Mouse (Mus musculus): ENCODE measurements around the gene Scn3a. TPM values are rescaled to one million over a fixed set of nuclear protein-coding genes. Genes with fewer than 3 reads are reported as not detected.

The Scn3a gene
- polyA plus RNA-seq, 1 experiment = 0.10 TPM

- no peaks in the 10 kb centered on the region for H3K27me3 ChIP-seq (ENCODE audit: control insufficient read depth, insufficient read depth, low read length)
- no peak overlapping the region for H3K27ac ChIP-seq (ENCODE audit: insufficient read depth, low read depth, low read length)
- TF ChIP-seq POLR2A (IDR thresholded peaks at IDR 0.05; ENCODE audit: low read depth, low read length) (no peak), CTCF (IDR thresholded peaks at IDR 0.05; ENCODE audit: extremely low read depth, insufficient read length, insufficient replicate concordance, low read depth, low read length) (no peak)
- 64% methylated on average over 7 of the region's 7 CpGs for WGBS
- H3K4me3 ChIP-seq (ENCODE audit: low read depth, low read length) = no peak overlapping the region
- no peaks in the 10 kb centered on the region for H3K36me3 ChIP-seq (ENCODE audit: control insufficient read depth, insufficient read depth, low read length)
- no peaks in the 10 kb centered on the region for H3K4me1 ChIP-seq (ENCODE audit: control insufficient read depth, insufficient read depth, insufficient read length, low read length)
Observed at GRCm38 (mm10) chr2:65554662-65555061, 12.8 kb downstream of the Scn3a start.

- WGBS = 55% methylated on average over 3 of the region's 3 CpGs
- TF ChIP-seq POLR2A (IDR thresholded peaks at IDR 0.05; ENCODE audit: low read depth, low read length) = no peak
- TF ChIP-seq CTCF (IDR thresholded peaks at IDR 0.05; ENCODE audit: extremely low read depth, insufficient read length, insufficient replicate concordance, low read depth, low read length) = no peak
- H3K4me1 ChIP-seq (ENCODE audit: control insufficient read depth, insufficient read depth, insufficient read length, low read length) = no peaks in the 10 kb centered on the region
Observed at GRCm38 (mm10) chr2:65553473-65553872, 14.0 kb downstream of the Scn3a start.

GRCm38 (mm10) chr2:65552727-65553126 is 14.7 kb downstream of the Scn3a start:
- Histone ChIP-seq H3K27me3 (ENCODE audit: control insufficient read depth, insufficient read depth, low read length) (no peaks in the 10 kb centered on the region), H3K4me1 (ENCODE audit: control insufficient read depth, insufficient read depth, insufficient read length, low read length) (no peaks in the 10 kb centered on the region), H3K36me3 (ENCODE audit: control insufficient read depth, insufficient read depth, low read length) (no peaks in the 10 kb centered on the region), H3K27ac (ENCODE audit: insufficient read depth, low read depth, low read length) (no peak overlapping the region), H3K4me3 (ENCODE audit: low read depth, low read length) (no peak overlapping the region)
- TF ChIP-seq CTCF (IDR thresholded peaks at IDR 0.05; ENCODE audit: extremely low read depth, insufficient read length, insufficient replicate concordance, low read depth, low read length) (no peak), POLR2A (IDR thresholded peaks at IDR 0.05; ENCODE audit: low read depth, low read length) (no peak)
- 61% methylated on average over 3 of the region's 3 CpGs for WGBS

More at GRCm38 (mm10) chr2:65553473-65553872, 14.0 kb downstream of the Scn3a start:
- H3K27me3 ChIP-seq (ENCODE audit: control insufficient read depth, insufficient read depth, low read length) = no peaks in the 10 kb centered on the region
- no peaks in the 10 kb centered on the region for H3K36me3 ChIP-seq (ENCODE audit: control insufficient read depth, insufficient read depth, low read length)
- no peak overlapping the region for H3K4me3 ChIP-seq (ENCODE audit: low read depth, low read length)
- H3K27ac ChIP-seq (ENCODE audit: insufficient read depth, low read depth, low read length) = no peak overlapping the region

GRCm38 (mm10) chr2:65552222-65552621 is 15.2 kb downstream of the Scn3a start:
- 61% methylated on average over 5 of the region's 5 CpGs for WGBS
- H3K36me3 ChIP-seq (ENCODE audit: control insufficient read depth, insufficient read depth, low read length) = no peaks in the 10 kb centered on the region
- H3K27ac ChIP-seq (ENCODE audit: insufficient read depth, low read depth, low read length) = no peak overlapping the region
- no peak overlapping the region for H3K4me3 ChIP-seq (ENCODE audit: low read depth, low read length)
- no peaks in the 10 kb centered on the region for H3K4me1 ChIP-seq (ENCODE audit: control insufficient read depth, insufficient read depth, insufficient read length, low read length)
- H3K27me3 ChIP-seq (ENCODE audit: control insufficient read depth, insufficient read depth, low read length) = no peaks in the 10 kb centered on the region
- TF ChIP-seq POLR2A (IDR thresholded peaks at IDR 0.05; ENCODE audit: low read depth, low read length) (no peak), CTCF (IDR thresholded peaks at IDR 0.05; ENCODE audit: extremely low read depth, insufficient read length, insufficient replicate concordance, low read depth, low read length) (no peak)

GRCm38 (mm10) chr2:65551736-65552135 is 15.7 kb downstream of the Scn3a start:
- no peak overlapping the region for H3K4me3 ChIP-seq (ENCODE audit: low read depth, low read length)
- no peak for TF ChIP-seq CTCF (IDR thresholded peaks at IDR 0.05; ENCODE audit: extremely low read depth, insufficient read length, insufficient replicate concordance, low read depth, low read length)
- no peak for TF ChIP-seq POLR2A (IDR thresholded peaks at IDR 0.05; ENCODE audit: low read depth, low read length)
- 31% methylated on average over 2 of the region's 2 CpGs for WGBS

GRCm38 (mm10) chr2:65550564-65550963 is 16.9 kb downstream of the Scn3a start:
- no peak overlapping the region for H3K27ac ChIP-seq (ENCODE audit: insufficient read depth, low read depth, low read length)
- H3K36me3 ChIP-seq (ENCODE audit: control insufficient read depth, insufficient read depth, low read length) = no peaks in the 10 kb centered on the region
- no peaks in the 10 kb centered on the region for H3K27me3 ChIP-seq (ENCODE audit: control insufficient read depth, insufficient read depth, low read length)
- H3K4me3 ChIP-seq (ENCODE audit: low read depth, low read length) = no peak overlapping the region
- no peak for TF ChIP-seq CTCF (IDR thresholded peaks at IDR 0.05; ENCODE audit: extremely low read depth, insufficient read length, insufficient replicate concordance, low read depth, low read length)
- H3K4me1 ChIP-seq (ENCODE audit: control insufficient read depth, insufficient read depth, insufficient read length, low read length) = no peaks in the 10 kb centered on the region
- 89% methylated on average over 3 of the region's 3 CpGs for WGBS

More at GRCm38 (mm10) chr2:65551736-65552135, 15.7 kb downstream of the Scn3a start:
- H3K4me1 ChIP-seq (ENCODE audit: control insufficient read depth, insufficient read depth, insufficient read length, low read length) = no peaks in the 10 kb centered on the region
- no peaks in the 10 kb centered on the region for H3K27me3 ChIP-seq (ENCODE audit: control insufficient read depth, insufficient read depth, low read length)
- no peak overlapping the region for H3K27ac ChIP-seq (ENCODE audit: insufficient read depth, low read depth, low read length)
- no peaks in the 10 kb centered on the region for H3K36me3 ChIP-seq (ENCODE audit: control insufficient read depth, insufficient read depth, low read length)

- Histone ChIP-seq H3K4me3 (ENCODE audit: low read depth, low read length) (no peak overlapping the region), H3K27me3 (ENCODE audit: control insufficient read depth, insufficient read depth, low read length) (no peaks in the 10 kb centered on the region), H3K36me3 (ENCODE audit: control insufficient read depth, insufficient read depth, low read length) (no peaks in the 10 kb centered on the region), H3K27ac (ENCODE audit: insufficient read depth, low read depth, low read length) (no peak overlapping the region), H3K4me1 (ENCODE audit: control insufficient read depth, insufficient read depth, insufficient read length, low read length) (no peaks in the 10 kb centered on the region)
- TF ChIP-seq CTCF (IDR thresholded peaks at IDR 0.05; ENCODE audit: extremely low read depth, insufficient read length, insufficient replicate concordance, low read depth, low read length) (no peak), POLR2A (IDR thresholded peaks at IDR 0.05; ENCODE audit: low read depth, low read length) (no peak)
- 83% methylated on average over 6 of the region's 6 CpGs for WGBS
Observed at GRCm38 (mm10) chr2:65548665-65549064, 18.8 kb downstream of the Scn3a start.

- WGBS = 62% methylated on average over 4 of the region's 4 CpGs
- H3K36me3 ChIP-seq (ENCODE audit: control insufficient read depth, insufficient read depth, low read length) = no peaks in the 10 kb centered on the region
- no peaks in the 10 kb centered on the region for H3K4me1 ChIP-seq (ENCODE audit: control insufficient read depth, insufficient read depth, insufficient read length, low read length)
- H3K27ac ChIP-seq (ENCODE audit: insufficient read depth, low read depth, low read length) = no peak overlapping the region
- no peak overlapping the region for H3K4me3 ChIP-seq (ENCODE audit: low read depth, low read length)
- H3K27me3 ChIP-seq (ENCODE audit: control insufficient read depth, insufficient read depth, low read length) = no peaks in the 10 kb centered on the region
- no peak for TF ChIP-seq POLR2A (IDR thresholded peaks at IDR 0.05; ENCODE audit: low read depth, low read length)
- TF ChIP-seq CTCF (IDR thresholded peaks at IDR 0.05; ENCODE audit: extremely low read depth, insufficient read length, insufficient replicate concordance, low read depth, low read length) = no peak
Observed at GRCm38 (mm10) chr2:65547341-65547740, 20.1 kb downstream of the Scn3a start.
